Mouse (Mus musculus) megakaryocyte progenitor cell, adult 5-6 weeks (primary cell): ENCODE results near the gene Gadl1. TPM values are rescaled to one million over a fixed set of nuclear protein-coding genes. Genes with fewer than 3 reads are reported as not detected.
A peak's percentile ranks its signal among the peaks of the same experiment; 100 is the strongest.
"Not testable (repeated sequence)": the region's sequence is repeated elsewhere in the genome, so short reads cannot be mapped to it uniquely, and the experiment has no call there.

Experiments
- ATAC-seq: replicated peaks from 2 replicates; pipeline ENCODE4 v1.8.0; 2016; ENCODE audit warnings: mild to moderate bottlenecking, moderate TSS enrichment, inconsistent platforms; ENCODE audit not compliant: poor library complexity
- total RNA-seq, 2 experiments: library from RNA; stranded (forward) in 1 of 2; stranded (reverse) in 1 of 2; fragments of 157-497, 149-512 nt in 1 of 2; fragments of 200-1000 nt in 1 of 2; gene quantifications; 2 replicates each; pipeline versions ENCODE4 v1.2.3 to v1.2.4; 2015 to 2017

The Gadl1 gene
- total RNA-seq, 2 experiments from 2014 or later: 0.22 to 0.71 TPM

DNA sequence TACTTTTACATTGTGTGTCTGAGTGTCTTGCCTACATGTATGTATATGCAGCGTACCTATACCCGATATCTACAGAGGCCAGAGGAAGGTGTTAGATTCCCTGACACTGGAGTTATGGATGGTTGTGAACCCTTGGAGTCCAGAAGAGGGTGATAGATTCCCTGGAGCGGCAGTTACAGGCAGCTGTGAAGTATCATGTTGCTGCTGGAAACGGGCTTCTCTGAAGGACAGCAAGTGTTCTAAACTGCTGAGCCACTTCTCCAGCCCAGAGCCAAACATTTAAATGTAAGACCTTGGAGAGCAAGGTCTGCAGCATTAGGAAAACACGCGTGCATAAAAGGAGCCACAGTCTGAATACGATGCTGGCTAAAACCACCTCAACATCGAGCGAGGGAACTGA, 107.0 kb downstream of the Gadl1 start:
- ATAC-seq: no peak

DNA sequence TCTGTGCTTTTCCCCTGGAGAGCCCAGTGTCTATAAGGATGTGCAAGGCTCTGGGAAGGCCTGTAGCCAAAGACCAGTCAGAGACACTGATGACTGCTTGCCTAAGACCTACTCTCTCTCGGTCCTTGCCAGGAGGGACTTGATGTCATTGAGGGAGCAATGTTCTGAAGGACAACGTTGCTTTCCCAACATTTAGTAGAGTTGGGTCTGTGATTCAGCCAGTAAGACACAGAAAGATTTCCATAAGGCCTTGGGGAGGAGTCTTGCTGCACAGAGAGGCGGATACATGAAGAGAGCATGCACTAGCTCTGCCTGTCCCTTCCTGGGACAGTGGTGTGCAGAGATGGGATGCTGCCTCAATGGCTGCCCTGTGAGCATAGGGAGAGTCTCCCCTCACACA, 107.8 kb downstream of the Gadl1 start:
- ATAC-seq: no peak

DNA sequence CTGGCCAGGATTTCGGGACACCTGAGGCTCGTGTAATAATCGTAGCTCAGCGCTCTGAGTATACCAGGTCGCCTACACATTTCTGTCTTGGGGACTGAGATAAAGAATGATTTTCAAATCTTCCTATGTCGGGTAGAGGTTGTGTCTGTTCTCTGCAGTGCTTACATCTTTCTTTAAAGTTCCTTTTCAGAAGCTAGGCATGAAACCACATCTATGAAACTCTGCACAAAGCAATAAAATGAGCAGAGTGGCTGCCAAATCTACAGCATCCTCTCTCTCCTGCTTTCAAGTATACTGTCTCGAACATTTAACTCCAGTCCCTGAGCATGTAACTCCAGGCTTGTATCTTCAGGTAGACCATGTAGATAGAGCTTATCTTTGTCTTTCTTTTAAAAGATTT, 109.3 kb downstream of the Gadl1 start:
- ATAC-seq: no peak

DNA sequence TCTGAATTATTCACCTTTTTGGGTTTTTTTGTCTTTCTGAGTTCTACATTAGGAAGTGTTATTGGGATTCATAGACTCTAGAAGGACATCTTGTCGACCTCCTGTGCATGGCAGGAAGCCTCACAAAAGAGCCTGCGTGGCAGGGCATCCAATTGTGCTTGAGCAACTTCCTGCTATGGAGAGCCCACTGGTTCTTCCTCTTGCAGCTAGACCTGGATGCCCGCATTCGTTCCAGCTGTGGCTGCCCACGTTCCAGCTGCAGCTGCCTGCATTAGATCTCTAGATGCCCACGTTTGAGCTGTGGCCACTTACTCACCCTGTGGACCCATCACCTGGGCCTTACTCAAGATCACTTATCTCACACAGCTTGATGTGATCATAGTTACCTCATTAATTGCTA, 116.1 kb downstream of the Gadl1 start:
- ATAC-seq: peak; percentile 57

DNA sequence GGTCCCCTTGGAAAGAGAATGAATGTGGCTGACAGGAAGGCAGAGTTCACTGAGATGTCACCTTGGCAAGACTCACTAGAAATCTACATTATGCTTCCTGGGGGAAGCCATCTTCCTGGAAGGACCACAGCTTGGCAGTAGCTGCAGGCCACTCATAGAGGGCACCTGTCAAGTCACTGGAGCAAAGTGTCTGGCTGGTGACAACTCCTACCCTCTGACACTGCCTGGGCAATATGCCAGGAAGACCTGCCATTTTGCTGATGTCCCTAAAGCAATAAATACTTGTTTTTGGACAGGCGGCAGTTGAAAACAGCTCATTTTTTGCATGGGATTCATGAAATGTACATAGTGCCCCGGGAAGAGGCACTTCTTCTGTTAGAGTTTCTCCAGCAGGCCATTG, 119.8 kb downstream of the Gadl1 start:
- ATAC-seq: no peak

DNA sequence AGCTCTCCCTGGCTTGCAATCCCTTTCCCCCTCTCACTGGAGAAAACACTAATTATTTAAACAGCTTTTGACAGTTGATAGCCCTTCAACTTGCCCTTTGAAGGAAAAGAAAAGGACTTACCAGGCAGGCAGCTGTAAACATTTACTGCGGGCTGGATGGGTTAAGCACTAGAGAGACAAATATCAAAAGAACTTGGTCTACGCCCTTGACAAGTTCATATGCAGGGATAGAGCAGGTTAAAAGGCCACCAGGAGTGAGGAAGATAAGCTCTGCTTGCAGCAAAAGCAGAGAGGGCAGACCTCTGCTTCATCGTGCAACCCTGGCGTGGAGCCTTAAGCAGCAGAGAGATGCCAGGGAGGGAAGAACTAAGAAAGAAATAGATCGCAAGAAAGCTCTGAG, 123.5 kb downstream of the Gadl1 start:
- no peak for ATAC-seq

DNA sequence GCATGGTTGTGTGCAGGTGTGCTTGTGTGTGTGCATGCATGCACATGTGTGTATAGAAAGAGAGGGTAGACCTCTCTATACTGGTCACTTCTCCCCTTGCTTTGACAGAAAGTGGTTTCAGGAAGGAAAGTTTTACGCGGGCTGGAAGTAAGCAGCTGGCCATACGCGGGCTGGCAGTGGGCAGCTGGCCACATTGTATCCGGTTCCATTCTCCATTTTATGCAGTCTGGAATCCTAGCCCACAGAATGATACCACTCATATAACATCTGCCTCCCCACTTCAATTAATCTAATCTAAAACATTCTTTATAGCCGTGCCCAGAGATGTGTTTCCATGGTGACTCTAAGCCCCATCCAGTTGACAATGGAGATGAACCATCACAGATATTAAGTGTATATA, 129.0 kb downstream of the Gadl1 start:
- ATAC-seq: no peak

DNA sequence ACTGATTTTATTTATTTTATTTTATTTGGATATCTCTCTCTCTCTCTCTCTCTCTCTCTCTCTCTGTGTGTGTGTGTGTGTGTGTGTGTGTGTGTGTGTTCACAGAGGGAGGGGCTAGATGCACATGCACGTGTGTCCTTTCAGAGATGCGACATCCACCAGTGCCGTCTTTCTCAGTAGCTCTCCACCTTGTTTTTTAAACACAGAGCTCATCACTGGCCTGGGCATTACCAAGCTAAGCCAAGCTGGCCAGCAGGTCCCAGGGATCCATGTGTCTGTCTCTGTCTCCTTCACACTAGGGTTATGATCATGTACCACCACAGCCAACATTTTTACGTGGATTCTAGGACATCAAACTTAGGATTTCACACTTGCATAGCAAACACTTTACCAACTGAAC, 130.7 kb downstream of the Gadl1 start:
- ATAC-seq: no peak

DNA sequence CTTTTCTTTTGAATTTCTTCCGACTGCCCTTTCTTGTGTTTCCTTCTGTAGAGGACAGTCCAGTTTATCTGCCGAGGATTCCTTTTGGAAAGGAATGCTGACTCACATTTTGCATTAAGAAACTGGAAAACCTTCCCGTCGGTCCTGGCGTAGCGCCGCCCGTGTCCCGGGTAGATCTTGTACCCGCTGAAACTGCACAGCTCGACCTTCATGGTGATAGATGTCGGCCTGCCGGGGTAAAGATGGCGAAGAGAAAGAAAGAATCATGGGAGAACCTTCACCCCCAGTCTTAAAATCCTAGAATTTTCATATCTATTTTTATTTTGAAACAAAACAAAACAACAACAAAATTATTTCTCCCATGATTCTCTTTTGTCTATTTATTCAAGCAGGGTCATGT, 131.6 kb downstream of the Gadl1 start:
- ATAC-seq: peak; percentile 66

DNA sequence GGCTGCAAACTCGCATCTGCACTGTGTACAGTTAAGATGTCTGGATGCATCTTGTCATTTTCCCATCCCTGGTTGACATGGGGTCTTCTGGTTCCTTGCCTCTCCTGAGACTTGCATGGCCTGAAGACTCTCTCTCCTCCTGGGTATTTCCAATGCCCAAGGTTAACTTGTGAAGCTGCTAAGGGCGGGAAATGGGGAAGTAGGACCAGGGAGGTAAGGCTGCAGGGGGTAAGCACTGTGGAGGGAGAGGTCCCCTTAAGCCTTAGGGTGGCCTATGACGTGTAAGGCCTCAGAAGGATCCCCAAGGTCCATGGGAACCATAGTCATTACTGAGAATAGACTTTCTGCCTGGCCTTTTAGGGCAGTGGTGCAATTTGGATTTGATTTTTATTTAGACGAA, 132.1 kb downstream of the Gadl1 start:
- ATAC-seq: peak; percentile 65

DNA sequence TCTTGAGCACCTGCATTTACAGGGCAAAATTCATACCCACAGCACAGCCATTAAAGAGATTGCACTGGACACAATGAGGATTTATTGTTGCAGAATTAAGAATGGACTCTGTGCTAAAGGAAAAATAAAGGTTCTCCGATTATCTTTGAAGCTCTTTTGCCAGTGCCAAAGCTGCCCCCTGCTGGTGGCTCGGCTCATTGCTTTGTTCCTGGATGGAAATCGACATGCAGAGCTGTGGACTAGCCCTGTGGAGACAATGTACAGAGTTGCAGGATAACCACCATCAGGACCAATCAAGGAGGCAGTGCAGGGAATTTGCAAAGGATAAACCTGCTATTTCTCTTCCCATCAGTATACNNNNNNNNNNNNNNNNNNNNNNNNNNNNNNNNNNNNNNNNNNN, 132.5 kb downstream of the Gadl1 start:
- peak; percentile 83 for ATAC-seq

DNA sequence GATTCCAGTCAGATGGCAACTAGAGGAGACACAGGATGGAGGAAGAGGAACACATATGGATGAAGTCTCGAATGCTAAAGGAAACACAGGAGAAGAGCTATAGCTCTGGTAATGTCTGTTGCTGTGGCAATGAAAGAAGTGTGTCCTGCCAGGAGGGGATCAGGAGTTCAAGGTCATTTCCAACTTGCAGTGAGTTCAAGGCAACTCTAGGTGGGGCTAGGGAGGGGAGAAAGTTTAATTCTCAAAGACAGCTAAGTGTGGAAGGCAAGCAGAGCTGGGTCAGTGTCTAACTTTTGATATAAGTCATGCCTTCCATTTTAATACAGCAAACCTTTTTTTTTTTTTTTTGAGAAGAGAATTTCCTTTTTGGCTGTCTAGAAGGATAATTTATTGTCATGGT, 140.7 kb downstream of the Gadl1 start:
- ATAC-seq: peak; percentile 61

DNA sequence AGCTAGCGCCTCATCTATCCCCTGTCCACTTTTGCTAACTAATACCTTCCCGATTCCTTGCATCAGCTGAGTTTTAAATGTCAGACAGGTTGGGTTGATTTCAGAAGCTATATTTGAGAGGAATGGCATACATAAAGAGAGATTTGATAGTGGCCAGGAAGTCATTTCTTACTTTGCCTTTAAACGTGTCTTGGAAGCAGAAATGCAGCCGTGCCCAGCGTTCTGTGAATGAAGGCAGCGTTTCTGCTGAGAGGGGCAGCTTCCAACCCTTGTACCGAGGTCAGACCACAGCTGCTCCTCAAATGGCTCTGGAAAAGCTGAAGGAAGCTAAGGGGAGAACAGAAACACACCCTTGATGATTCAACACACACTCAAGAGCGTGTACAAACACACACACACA, 144.7 kb downstream of the Gadl1 start:
- no peak for ATAC-seq

DNA sequence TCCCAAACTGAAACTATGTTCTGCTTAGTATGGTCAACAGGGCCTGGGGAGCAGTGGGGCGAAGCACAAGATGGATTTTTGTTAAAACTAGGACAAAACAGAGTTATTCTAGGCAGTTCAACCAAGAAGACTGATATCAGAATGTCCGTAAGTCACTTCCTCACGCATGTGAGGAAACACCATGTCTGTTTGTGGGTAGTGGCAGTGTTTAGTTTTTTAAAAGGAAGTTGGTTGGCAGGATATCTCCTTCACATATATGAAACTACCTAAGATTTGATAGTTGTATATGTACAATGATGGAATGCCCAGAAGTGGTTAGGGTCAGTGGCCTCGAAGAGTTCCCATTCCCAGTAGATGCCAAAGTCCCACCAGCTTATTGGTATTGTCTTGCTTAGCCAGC, 149.2 kb downstream of the Gadl1 start:
- peak; percentile 64 for ATAC-seq

DNA sequence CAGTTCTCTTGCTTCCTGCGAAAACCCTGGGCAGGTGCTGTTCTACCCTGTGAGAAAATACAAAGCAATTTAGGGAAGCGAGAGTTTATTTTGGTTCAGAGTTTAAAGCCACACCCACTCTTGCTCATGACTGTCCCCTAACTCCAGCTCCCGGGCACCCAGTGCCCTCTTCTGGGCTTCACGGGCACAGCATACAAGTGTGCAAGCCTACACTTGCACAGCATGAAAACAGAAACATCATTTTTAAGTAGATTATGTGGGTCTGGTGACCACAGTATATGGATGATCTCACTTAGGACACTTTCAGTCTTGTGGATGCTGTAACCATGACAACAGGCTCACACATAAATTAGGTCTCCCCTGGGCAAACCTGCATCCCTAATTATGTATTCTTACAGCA, 149.9 kb downstream of the Gadl1 start:
- ATAC-seq: peak; percentile 89

DNA sequence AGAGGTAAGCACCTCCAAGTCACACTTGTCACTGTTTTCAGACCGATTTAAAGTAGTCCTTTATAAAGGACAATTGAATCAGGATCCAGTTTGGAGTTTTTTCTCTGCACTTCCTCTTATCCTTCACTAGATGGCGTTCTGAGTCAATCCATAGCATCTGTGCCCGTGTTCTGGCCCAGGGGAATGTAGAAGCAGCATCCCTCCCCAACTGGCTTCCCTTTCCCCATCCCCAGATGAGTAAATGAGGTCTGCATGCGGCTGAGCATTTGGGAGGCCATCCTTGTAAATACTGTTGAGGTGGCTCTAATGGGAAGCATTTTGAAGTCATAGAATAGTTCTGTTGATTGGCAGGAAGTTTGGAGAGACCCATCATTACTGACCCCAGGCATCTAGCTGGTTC, 151.4 kb downstream of the Gadl1 start:
- ATAC-seq: peak; percentile 53

DNA sequence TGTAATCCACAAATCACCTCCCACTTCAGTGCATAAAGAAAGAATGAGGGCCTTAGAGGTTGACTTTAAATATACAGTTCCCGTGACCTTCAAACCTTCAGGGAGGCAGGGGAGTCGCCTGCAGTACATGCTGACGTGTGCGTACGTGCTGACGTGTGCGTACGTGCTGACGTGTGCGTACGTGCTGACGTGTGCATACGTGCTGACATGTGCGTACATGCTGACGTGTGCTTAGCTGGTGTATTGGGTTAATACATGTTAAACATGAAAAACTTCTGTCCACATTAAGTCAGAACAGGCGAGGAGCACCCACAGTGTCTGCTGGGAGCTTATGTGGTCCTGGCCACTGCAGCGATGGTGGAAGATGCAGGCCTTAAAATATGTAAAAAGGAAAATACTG, 155.5 kb downstream of the Gadl1 start:
- no peak for ATAC-seq

DNA sequence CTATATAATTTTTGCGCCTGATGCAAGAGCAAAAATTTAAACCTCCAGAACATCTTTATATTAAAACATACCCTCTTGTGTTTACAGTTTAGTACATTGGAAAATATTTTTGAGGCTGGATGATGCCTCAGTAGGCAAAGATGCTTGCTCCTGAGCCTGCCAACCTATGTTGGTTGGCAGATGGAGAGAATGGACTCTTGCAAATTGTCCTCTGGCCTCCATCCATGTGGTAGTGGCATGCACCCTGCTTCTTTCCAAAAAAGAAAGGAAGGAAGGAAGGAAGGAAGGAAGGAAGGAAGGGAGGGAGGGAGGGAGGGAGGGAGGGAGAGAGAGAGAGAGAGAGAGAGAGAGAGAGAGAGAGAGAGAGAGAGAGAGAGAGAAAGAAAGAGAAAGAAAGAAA, 162.3 kb downstream of the Gadl1 start:
- ATAC-seq: not testable (repeated sequence)

DNA sequence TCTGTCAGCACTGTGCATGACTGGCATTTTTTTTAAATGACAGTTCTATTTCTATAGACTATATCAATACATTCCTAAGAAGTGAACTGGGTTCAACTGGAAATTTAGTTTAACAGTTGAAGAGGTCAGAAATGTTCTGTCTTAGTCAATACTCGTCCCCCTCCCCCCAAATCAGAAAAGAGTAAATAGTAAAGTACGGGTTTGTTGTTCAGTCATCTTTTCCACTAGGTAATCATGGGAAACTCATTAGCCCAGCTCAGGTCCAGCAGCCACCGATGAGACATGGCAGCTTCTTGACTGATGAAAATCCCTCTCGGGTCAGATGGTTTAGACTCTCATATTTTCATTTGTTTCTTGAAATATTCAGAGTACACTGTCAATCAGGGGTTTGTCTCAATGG, 166.9 kb downstream of the Gadl1 start:
- no peak for ATAC-seq

DNA sequence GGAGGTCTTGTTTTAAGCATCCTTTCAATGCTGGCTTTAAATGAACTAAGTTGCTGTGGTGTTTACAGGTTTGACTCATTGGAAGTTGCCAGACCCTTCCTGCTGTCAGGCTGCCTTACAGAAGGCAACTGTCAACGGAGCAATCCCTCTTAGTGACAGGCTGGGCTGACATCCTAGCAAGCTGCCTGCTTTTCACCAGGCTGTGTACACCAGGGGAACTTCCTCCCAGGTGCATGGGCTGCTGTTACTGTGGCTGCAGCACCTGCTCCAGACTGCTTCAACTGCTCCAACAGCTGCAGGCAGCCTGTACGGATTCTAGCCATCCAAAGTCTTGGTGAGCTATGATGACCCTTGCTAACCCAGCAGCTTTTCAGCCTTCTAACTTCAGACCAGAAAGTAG, 167.7 kb downstream of the Gadl1 start:
- peak; percentile 59 for ATAC-seq

DNA sequence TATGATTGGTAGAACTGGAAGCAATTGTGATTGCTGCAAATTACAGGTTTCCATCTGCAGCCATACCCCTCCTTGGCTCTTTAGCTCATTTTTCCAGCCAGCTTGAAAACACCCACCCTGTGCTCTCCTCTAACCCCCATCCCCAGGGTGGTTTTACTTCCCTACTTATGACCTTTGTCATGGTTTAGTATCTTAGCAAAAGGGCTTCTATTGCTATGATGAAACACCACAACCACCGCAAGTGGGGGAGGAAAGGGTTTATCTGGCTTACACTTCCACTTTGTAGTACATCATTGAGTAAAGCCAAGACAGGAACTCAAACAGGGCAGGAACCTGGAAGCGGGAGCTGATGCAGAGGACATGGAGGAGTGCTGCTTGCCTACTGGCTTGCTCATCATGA, 168.2 kb downstream of the Gadl1 start:
- peak; percentile 95 for ATAC-seq

DNA sequence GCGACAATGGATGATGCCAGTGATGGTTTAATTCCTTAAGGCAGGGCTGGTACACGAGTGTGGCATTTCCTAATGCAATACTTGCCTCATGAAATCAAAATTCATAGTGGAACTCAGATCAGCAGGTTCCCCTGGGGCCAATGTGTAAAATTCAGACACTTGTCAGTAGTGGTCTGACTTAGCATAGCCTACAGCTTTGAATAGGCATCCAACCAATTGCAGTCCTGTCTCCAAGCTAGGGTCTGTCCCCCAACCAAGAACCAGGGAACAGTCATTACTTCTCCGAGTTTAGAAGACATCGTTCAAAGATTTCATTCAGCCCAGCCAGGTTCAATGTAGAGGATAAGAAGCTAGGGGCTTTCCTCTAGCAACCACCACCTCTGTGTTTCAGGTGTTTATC, 172.5 kb downstream of the Gadl1 start:
- ATAC-seq: no peak

DNA sequence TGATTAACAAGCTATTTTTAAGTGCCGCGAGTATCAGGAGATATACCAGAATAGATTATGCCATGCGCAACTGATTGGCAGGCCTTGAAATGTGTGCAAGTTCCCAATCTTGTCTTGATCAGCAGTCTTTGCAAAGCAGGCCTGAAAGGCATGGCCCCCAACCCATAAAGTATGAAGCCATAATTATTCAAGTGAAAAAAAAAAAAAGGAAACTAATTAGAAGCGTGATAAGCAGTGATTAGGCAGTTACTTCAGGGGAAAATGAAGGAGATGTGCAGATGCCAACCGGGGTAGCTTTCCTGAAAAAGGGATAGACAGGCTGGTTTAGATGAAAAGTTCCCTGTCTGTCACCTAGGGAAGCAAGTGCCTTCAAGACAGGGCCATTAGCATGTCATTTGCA, 174.0 kb downstream of the Gadl1 start:
- ATAC-seq: no peak

DNA sequence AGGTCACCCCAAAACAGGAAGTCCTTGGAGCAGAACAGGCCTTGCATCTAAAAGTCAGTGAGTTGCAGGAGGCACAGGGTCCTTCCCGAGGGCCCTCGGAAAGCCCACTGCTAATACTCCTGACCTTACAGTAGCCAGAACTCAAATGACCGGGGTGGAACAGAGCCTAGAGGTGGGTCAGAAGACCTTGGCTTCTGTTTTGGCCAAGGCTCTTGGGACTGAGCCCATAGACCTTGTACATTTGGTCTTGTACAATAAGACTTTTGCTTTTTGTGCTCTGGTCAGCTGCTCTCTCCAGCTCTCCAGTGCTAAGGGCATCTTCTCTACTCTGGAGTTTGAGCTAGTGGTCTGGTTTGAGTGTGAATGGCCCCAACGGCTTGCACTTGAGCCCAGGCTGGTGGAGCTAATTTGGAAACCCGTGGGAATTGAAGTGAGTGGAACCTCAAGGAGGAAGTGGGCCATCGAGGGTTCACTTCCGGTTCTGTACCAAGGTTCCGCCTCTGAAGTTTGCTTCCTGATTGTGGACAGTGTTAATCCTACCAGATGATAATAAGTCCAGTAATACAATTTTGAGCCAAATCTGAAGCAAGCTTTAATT, 174.6 kb downstream of the Gadl1 start:
- peak; percentile 43 for ATAC-seq
